Mouse (Mus musculus): Measurements from ENCODE around the gene Gm17783. TPM values are rescaled to one million over a fixed set of nuclear protein-coding genes. Genes with fewer than 3 reads are reported as not detected.
"Not testable (repeated sequence)": the region's sequence is repeated elsewhere in the genome, so short reads cannot be mapped to it uniquely, and the experiment has no call there.

The Gm17783 gene
- not detected in 2 replicates for polyA plus RNA-seq (2015; fragmentation: Nextera tagmentation; extraction: Ambion mirVana)

GRCm38 (mm10) chr16:45531950-45532349, at the start of gene Gm17783:
Gm17783 (minus strand) TSS chr16:45532050.
- Histone ChIP-seq H3K4me2 (replicated peaks) (no peak within 1 kb of the TSS), H3K36me3 (no peaks in the 10 kb centered on the region), H3K9me3 (no peaks in the 10 kb centered on the region), H3K27me3 (no peaks in the 10 kb centered on the region), H3K9ac (no peak within 1 kb of the TSS), H3K27ac (no peak within 1 kb of the TSS), H3K4me3 (no peak within 1 kb of the TSS), H3K4me1 (no peaks in the 10 kb centered on the region)
- no peak for ATAC-seq (ENCODE audit: low FRiP score, low read depth)
- 70% methylated on average over 4 of the region's 4 CpGs for WGBS

GRCm38 (mm10) chr16:45579883-45580282, 48.0 kb upstream of the Gm17783 start:
- no peak for ATAC-seq (ENCODE audit: low FRiP score, low read depth)
- WGBS = 54% methylated on average over 12 of the region's 12 CpGs
- no peak overlapping the region for H3K4me2 ChIP-seq (replicated peaks)

GRCm38 (mm10) chr16:45572307-45572706, 40.5 kb upstream of the Gm17783 start:
- H3K9me3 ChIP-seq = no peaks in the 10 kb centered on the region
- WGBS = 89% methylated on average over 3 of the region's 3 CpGs
- no peaks in the 10 kb centered on the region for H3K27me3 ChIP-seq
- H3K4me3 ChIP-seq = no peak overlapping the region
- H3K36me3 ChIP-seq = no peaks in the 10 kb centered on the region
- no peak for ATAC-seq (ENCODE audit: low FRiP score, low read depth)
- no peak overlapping the region for H3K4me2 ChIP-seq (replicated peaks)
- H3K4me1 ChIP-seq = no peaks in the 10 kb centered on the region
- no peak overlapping the region for H3K9ac ChIP-seq
- H3K27ac ChIP-seq = no peak overlapping the region

More at GRCm38 (mm10) chr16:45579883-45580282, 48.0 kb upstream of the Gm17783 start:
- Histone ChIP-seq H3K4me1 (no peaks in the 10 kb centered on the region), H3K27ac (no peak overlapping the region), H3K27me3 (0 out of 2 replicates have a peak, but pooled peaks cover 3% of the 10 kb centered on the region), H3K9me3 (no peaks in the 10 kb centered on the region), H3K36me3 (no peaks in the 10 kb centered on the region), H3K4me3 (no peak overlapping the region), H3K9ac (no peak overlapping the region)

GRCm38 (mm10) chr16:45561747-45562146, 29.9 kb upstream of the Gm17783 start:
- Histone ChIP-seq H3K27ac (no peak overlapping the region), H3K4me1 (no peaks in the 10 kb centered on the region), H3K9me3 (no peaks in the 10 kb centered on the region), H3K9ac (no peak overlapping the region), H3K4me2 (replicated peaks) (no peak overlapping the region), H3K36me3 (no peaks in the 10 kb centered on the region), H3K27me3 (no peaks in the 10 kb centered on the region), H3K4me3 (no peak overlapping the region)
- no peak for ATAC-seq (ENCODE audit: low FRiP score, low read depth)
- 64% methylated on average over 3 of the region's 3 CpGs for WGBS

GRCm38 (mm10) chr16:45551579-45551978, 19.7 kb upstream of the Gm17783 start:
- H3K27me3 ChIP-seq = no peaks in the 10 kb centered on the region
- WGBS = 72% methylated on average over 2 of the region's 2 CpGs
- H3K9me3 ChIP-seq = no peaks in the 10 kb centered on the region
- H3K4me1 ChIP-seq = no peaks in the 10 kb centered on the region
- no peaks in the 10 kb centered on the region for H3K36me3 ChIP-seq
- no peak overlapping the region for H3K4me3 ChIP-seq
- H3K4me2 ChIP-seq (replicated peaks) = no peak overlapping the region
- no peak overlapping the region for H3K9ac ChIP-seq
- no peak for ATAC-seq (ENCODE audit: low FRiP score, low read depth)
- H3K27ac ChIP-seq = no peak overlapping the region

- H3K9ac ChIP-seq = no peak overlapping the region
- H3K27me3 ChIP-seq = no peaks in the 10 kb centered on the region
- no peaks in the 10 kb centered on the region for H3K9me3 ChIP-seq
- no peak for ATAC-seq (ENCODE audit: low FRiP score, low read depth)
- H3K4me1 ChIP-seq = no peaks in the 10 kb centered on the region
- no peaks in the 10 kb centered on the region for H3K36me3 ChIP-seq
- no peak overlapping the region for H3K27ac ChIP-seq
- no peak overlapping the region for H3K4me3 ChIP-seq
- H3K4me2 ChIP-seq (replicated peaks) = no peak overlapping the region
Observed at GRCm38 (mm10) chr16:45547982-45548381, 16.1 kb upstream of the Gm17783 start.

GRCm38 (mm10) chr16:45544341-45544740, 12.5 kb upstream of the Gm17783 start:
- Histone ChIP-seq H3K4me1 (no peaks in the 10 kb centered on the region), H3K4me3 (no peak overlapping the region), H3K9ac (no peak overlapping the region), H3K36me3 (no peaks in the 10 kb centered on the region), H3K9me3 (no peaks in the 10 kb centered on the region), H3K27me3 (no peaks in the 10 kb centered on the region), H3K4me2 (replicated peaks) (no peak overlapping the region), H3K27ac (no peak overlapping the region)
- 64% methylated on average over 3 of the region's 3 CpGs for WGBS
- no peak for ATAC-seq (ENCODE audit: low FRiP score, low read depth)

GRCm38 (mm10) chr16:45542108-45542507, 10.3 kb upstream of the Gm17783 start:
- H3K27ac ChIP-seq = no peak overlapping the region
- no peaks in the 10 kb centered on the region for H3K9me3 ChIP-seq
- no peak overlapping the region for H3K4me2 ChIP-seq (replicated peaks)
- H3K4me3 ChIP-seq = no peak overlapping the region
- no peaks in the 10 kb centered on the region for H3K4me1 ChIP-seq
- no peaks in the 10 kb centered on the region for H3K36me3 ChIP-seq
- H3K9ac ChIP-seq = no peak overlapping the region
- H3K27me3 ChIP-seq = no peaks in the 10 kb centered on the region
- no peak for ATAC-seq (ENCODE audit: low FRiP score, low read depth)

- H3K9me3 ChIP-seq; H3K27me3 ChIP-seq; H3K27ac ChIP-seq; H3K4me3 ChIP-seq; H3K4me1 ChIP-seq; H3K9ac ChIP-seq; ATAC-seq (ENCODE audit: low FRiP score, low read depth); H3K4me2 ChIP-seq (replicated peaks); H3K36me3 ChIP-seq: not testable (repeated sequence)
- WGBS = 81% methylated on average over 1 of the region's 1 CpGs
Observed at GRCm38 (mm10) chr16:45538342-45538741, 6.5 kb upstream of the Gm17783 start.

GRCm38 (mm10) chr16:45535009-45535408, 3.2 kb upstream of the Gm17783 start, which contains the start of gene Slc9c1:
Slc9c1 (plus strand) TSS chr16:45535309.
- ATAC-seq (ENCODE audit: low FRiP score, low read depth) = no peak
- Histone ChIP-seq H3K9me3 (no peaks in the 10 kb centered on the region), H3K9ac (no peak within 1 kb of the TSS), H3K4me3 (no peak within 1 kb of the TSS), H3K4me2 (replicated peaks) (no peak within 1 kb of the TSS), H3K27me3 (no peaks in the 10 kb centered on the region), H3K4me1 (no peaks in the 10 kb centered on the region), H3K27ac (no peak within 1 kb of the TSS), H3K36me3 (no peaks in the 10 kb centered on the region)
- WGBS = 90% methylated on average over 5 of the region's 5 CpGs

- Histone ChIP-seq H3K36me3 (no peaks in the 10 kb centered on the region), H3K27ac (no peak overlapping the region), H3K9ac (no peak overlapping the region), H3K4me3 (no peak overlapping the region), H3K9me3 (no peaks in the 10 kb centered on the region), H3K4me1 (no peaks in the 10 kb centered on the region), H3K4me2 (replicated peaks) (no peak overlapping the region), H3K27me3 (no peaks in the 10 kb centered on the region)
- WGBS = 74% methylated on average over 5 of the region's 5 CpGs
- no peak for ATAC-seq (ENCODE audit: low FRiP score, low read depth)
Observed at GRCm38 (mm10) chr16:45525551-45525950, 6.3 kb downstream of the Gm17783 start.

- WGBS = 82% methylated on average over 1 of the region's 1 CpGs
- H3K9ac ChIP-seq = no peak overlapping the region
- H3K4me2 ChIP-seq (replicated peaks) = no peak overlapping the region
- H3K27me3 ChIP-seq = no peaks in the 10 kb centered on the region
- no peaks in the 10 kb centered on the region for H3K36me3 ChIP-seq
- no peaks in the 10 kb centered on the region for H3K4me1 ChIP-seq
- H3K4me3 ChIP-seq = no peak overlapping the region
- H3K9me3 ChIP-seq = no peaks in the 10 kb centered on the region
- H3K27ac ChIP-seq = no peak overlapping the region
- no peak for ATAC-seq (ENCODE audit: low FRiP score, low read depth)
Observed at GRCm38 (mm10) chr16:45495326-45495725, 36.5 kb downstream of the Gm17783 start.

GRCm38 (mm10) chr16:45492927-45493326, 38.9 kb downstream of the Gm17783 start, which contains the start of gene Gm609:
Gm609 (minus strand) TSS chr16:45492969.
- no peaks in the 10 kb centered on the region for H3K36me3 ChIP-seq
- H3K9me3 ChIP-seq = no peaks in the 10 kb centered on the region
- no peak within 1 kb of the TSS for H3K4me3 ChIP-seq
- ATAC-seq (ENCODE audit: low FRiP score, low read depth) = no peak
- no peak within 1 kb of the TSS for H3K9ac ChIP-seq
- H3K4me2 ChIP-seq (replicated peaks) = no peak within 1 kb of the TSS
- WGBS = 83% methylated on average over 5 of the region's 5 CpGs
- H3K27ac ChIP-seq = no peak within 1 kb of the TSS
- no peaks in the 10 kb centered on the region for H3K4me1 ChIP-seq
- H3K27me3 ChIP-seq = no peaks in the 10 kb centered on the region
